Mouse (Mus musculus): ENCODE measurements around the gene Grb2. TPM values are rescaled to one million over a fixed set of nuclear protein-coding genes. Genes with fewer than 3 reads are reported as not detected.
A peak's percentile ranks its signal among the peaks of the same experiment; 100 is the strongest.

Grb2 gene
- total RNA-seq, 2 experiments from 2014 or later: 160 to 186 TPM

DNA sequence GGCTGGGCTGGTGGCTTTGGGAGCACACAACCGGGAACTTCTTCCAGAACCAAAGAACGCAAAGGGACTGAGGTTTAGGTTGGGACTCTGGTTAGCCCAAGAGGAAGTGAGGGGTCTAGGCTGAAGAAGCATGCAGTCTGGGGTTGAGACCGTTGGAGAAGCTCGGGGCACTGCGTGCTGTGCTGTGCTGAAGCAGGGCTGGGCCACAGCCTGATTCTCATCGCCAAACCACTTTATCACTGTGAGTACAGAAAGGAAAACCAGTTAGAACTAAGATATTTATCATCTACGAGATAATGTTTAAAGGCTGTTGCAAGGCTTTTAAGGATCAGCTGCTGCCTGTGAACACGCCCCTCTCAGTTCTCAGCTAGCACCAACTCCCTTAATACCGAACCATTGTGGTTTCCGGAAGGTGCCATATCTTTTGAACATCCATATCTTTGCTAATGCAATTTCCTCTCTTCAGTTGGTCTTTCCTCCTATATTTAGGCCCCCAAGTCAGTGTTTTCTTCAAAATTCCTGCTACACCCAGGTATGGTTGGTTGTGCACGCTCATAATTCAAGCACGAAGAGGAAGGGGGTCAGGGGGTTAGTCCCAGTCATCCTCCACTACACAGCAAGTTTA, 4.4 kb upstream of the Grb2 start:
- DNase-seq (ENCODE audit: low spot score in 2 of 2): no peak

GRCm38 (mm10) chr11:115712268-115712667, 3.9 kb upstream of the Grb2 start:
- DNase-seq (ENCODE audit: low spot score in 2 of 2): no peak

- DNase-seq (ENCODE audit: low spot score in 2 of 2): no peak
These were observed 2.7 kb upstream of the Grb2 start for GRCm38 (mm10) chr11:115711133-115711532.

DNA sequence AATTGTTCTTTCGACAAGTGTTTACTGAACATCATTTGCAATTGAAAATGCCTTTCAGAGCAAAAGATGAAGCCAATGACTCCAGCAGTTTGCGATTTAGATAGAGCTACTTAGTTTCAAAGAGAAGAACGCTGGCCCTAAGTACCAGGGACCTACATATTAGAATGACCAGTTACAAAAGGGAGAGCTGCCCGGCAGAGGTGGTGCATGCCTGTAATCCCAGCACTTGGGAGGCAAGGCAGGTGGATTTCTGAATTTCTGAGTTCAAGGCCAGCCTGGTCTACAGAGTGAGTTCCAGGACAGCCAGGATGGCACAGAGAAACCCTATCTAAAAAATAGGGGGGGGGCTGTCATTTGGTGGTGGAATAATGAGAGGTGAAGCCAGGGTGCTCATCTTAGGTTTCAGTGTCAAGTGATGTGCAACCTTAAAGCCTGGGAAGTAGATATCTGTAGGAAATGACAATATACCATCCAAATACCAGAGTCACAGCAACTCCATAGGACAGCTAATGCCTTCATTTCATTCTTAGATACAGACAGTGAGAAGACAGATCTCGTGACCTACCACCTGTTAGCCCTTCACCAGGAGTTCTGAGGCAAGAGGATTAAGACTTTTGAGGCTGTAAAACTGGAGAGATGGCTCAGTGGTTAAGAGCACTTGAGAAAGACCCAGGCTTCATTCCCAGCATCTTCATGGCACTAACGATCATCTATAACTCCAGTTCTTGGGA, 1.6 kb upstream of the Grb2 start:
- no peak for DNase-seq (ENCODE audit: low spot score in 2 of 2)

DNA sequence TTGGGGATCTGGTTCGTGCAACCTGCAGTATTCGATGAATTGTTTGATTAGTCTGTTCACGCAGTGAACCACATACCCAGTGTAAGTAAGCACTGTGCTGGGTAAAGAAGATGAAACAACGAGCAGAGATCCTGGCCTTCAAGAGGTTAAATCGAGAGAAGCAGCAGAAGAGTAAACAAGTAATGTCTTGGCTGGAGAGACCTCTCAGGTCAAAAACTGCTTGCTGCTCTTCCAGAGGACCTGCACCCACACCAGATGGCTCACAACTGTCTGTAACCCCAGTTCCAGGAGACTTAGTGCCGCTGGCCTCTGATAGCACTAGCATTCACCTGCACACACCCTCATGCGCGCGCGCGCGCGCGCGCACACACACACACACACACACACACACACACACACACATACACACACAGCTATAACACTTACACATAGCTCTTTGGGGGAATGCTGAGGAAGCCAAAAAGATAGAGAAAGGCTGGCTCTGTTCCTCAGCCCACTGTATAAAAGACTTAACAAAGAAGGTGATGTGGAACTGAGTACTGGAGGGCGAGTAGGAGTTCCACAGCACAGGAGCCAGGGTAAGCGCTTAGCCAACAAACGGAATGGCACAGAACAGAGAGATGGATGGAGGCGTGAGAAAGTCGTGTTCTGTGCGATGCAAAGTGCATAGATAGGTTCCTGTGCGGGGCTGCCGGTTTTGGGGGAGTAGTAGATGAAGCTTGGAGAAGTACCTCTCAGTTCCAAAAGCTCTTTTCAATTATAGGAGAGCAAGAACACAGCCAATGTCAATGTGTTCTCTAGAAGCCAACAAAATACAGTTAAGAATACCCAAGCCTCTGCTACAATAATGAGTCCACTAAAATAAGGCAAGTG, 795 bp upstream of the Grb2 start:
- peak; percentile 25 to 42 for DNase-seq (ENCODE audit: low spot score in 2 of 2)

DNA sequence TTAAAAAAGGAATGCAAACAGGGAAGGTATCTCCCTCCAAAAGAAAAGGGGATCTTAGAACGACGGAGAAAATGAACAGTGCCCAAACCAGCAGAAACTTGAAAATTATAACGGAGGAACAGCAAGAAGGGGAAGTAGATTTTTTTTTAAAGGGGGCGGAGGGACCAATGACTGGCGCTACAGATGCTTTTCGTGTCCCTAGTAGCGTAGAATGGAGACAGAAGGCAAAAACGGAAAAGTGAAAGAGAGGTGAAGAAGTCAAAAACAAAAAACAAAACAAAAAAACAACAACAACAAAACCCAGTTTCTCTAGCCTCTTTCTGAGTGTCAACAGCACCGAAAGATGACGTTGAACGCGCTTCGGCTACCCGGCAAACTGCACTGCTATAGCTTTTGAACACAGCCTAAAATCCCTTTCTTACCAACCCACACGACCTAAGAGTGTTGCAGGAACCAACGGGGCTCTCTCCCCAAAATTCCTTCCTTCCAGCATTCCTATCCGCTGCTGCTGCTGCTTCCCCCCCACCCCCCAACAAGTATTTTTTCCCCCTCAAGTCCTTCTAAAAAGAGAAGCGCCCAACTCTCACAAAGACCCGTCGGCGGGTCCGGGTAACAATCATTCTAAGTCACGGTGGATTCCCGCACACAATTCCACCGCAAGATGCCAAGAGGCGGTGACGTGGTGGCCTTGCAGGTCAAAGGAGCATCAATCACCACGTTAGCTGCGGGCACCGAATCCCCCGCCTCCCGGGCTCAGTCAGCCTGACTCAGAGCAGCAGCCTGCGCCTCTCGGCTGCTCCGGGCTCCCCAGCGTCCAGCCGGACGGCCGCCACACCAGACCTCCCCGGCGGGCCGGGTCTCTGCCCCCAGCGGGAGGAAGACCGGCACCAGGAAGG, 836 bp downstream of the Grb2 start:
- DNase-seq (ENCODE audit: low spot score in 2 of 2): peak; percentile 36 to 52

GRCm38 (mm10) chr11:115706584-115706983, 1.8 kb downstream of the Grb2 start:
- no peak for DNase-seq (ENCODE audit: low spot score in 2 of 2)

DNA sequence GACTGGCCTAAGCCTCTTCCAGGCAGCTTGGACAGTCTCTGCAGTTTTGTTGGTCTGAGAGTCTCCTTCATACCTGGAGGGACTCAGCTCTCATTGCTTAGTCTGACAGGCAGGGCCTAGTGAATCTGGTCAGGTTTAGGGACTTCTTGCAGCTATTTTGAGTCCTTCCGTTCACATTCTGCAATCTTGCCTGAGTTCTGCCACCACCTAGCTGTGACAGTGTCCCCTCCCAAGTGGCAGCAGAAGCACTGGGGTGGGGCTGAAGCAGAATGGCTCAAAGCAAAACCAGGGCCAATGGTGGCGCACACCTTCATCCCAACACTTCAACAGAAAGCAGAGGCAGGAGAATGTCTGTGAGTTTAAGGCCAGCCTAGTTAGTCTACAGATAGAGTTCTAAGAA, 2.8 kb downstream of the Grb2 start:
- DNase-seq (ENCODE audit: low spot score in 2 of 2): no peak

DNA sequence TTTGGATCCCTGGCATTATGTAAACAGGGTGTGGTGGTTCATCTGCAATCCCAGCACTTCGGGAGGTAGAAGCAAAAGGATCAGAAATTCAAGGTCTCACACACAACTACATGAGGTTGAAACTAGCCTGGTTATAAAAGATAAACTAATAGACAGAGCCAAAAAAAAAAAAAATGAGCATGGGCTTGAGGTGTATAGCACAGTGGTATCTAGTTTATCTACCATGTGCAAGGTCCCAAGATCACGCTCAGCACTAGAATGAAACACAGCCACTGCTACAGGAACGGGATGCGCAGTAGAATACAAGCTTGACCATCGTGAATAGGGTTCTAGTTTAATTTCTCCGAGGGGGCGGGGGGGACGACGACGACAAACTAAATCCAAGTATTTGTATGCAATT, 3.7 kb downstream of the Grb2 start:
- DNase-seq (ENCODE audit: low spot score in 2 of 2): no peak

DNA sequence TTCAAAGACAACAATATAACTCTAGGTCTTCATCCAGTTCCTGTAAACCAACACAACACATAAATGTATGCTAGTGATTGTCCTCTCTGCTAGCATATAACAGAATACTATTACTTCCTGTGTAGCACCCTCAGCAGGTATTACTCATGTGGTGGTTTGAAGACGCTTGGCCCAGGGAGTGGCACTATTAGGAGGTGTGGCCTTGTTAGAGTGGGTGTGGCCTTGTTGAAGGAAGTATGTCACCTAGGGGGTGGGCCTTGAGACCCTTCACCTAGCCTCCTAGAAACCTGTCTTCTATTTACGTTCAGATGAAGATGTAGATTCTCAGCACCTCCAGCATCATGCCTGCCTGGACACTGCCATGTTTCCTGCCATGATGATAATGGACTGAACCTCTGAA, 4.9 kb downstream of the Grb2 start:
- no peak for DNase-seq (ENCODE audit: low spot score in 2 of 2)

DNA sequence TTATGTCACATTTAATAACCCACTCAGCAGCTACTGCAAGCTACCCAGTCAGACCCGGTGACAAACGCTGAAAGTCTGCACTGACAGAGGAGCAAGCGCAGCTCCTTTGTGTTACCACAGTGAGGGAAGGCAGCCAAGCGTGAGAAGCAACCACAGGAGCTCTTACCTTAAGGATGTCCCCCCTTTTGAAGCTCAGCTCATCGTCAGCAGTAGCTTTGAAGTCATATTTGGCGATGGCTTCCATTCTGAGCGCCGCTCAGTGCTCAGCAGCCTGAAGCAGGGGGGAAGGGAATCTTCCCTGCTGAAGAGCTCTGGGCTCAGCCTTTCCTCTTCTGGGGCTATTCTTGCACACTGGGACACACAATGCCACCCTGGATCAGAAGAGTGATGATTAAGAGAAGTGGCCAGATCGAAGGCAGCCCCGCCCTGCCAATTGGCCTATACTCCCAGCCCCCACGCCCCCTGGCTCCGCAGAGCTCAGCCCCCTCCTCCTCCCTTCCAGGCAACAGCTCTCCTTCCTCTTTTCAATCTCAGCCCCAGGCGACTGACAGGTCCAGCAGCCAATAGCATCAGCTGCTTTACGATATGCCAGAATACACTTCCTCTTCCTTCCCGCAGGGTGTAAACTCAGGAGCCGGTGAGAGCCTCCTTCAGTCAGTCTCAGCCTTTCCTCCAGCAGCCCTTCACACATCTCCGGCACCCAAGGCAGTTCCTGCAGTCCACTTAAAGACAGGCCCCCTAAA, 9.2 kb downstream of the Grb2 start:
- peak; percentile 91 to 95 for DNase-seq (ENCODE audit: low spot score in 2 of 2)

- no peak for DNase-seq (ENCODE audit: low spot score in 2 of 2)
These were observed 10.7 kb downstream of the Grb2 start for GRCm38 (mm10) chr11:115697722-115698121.

DNA sequence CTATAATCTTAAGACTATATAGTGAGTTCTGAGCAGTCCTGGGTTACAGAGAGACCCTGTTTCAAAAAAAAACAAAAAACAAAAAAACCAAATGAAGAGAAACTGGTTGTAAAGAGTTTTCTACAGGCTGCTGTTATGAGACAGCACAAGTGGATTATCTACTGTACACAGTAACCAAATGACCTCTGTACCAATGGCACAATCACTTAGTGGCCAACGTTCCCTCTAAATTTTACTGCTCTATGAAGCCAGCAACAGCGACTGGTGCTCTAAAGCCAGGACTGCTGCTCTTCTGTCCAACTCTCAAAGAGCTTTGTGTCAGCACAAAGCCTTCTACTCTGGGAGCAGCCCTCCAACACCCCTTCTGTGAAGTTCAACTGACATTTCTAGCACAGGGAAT, 11.3 kb downstream of the Grb2 start:
- no peak for DNase-seq (ENCODE audit: low spot score in 2 of 2)

- DNase-seq (ENCODE audit: low spot score in 2 of 2): no peak
These were observed 11.9 kb downstream of the Grb2 start for GRCm38 (mm10) chr11:115696471-115696870.

DNA sequence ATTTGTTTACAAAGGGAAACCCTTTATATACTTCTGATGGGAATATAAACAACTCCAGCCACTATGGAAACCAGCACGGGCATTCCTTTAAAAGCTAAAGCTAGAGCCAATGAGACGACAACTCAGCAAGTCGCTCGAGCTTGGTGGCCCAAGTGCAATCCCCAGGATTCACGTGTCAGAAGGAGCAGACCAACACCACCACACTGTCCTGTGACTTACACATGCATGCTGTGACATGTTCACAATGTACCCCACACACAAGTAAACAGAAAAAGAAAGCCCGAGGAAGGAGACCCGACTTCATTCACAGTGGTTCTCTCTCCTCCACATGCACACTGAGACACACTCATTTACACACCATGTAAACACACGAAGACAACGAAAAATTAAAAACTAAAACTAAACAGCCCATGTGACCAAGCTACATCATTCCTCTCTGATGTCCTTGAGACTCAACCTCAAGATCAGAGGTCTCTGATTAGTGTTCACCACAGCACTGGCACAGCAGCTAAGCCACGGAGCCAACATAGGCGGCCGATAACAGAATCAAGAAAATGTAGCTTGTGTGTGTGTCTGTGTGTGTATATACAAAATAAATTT, 14.3 kb downstream of the Grb2 start:
- DNase-seq (ENCODE audit: low spot score in 2 of 2): no peak

DNA sequence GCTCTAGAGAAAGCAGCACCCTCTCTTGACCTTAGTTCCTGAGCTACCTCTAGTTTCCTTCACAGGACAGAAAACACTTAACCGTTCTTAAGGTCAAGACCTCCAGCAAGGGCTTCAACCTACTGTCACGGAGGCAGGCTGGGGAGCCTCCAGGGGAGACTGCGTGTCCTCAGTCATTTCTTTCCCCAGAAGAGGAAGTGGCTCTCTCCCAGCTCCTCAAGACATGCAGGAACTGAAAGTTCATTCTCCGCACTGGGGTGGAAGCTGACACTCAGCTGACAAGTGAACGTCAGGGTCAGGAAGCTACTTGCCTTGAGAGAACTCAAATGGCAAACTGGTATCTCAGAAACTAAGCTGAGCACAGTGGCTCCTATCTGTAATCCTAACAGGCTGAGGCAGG, 15.6 kb downstream of the Grb2 start:
- no peak for DNase-seq (ENCODE audit: low spot score in 2 of 2)

GRCm38 (mm10) chr11:115691976-115692375, 16.4 kb downstream of the Grb2 start:
- no peak for DNase-seq (ENCODE audit: low spot score in 2 of 2)

DNA sequence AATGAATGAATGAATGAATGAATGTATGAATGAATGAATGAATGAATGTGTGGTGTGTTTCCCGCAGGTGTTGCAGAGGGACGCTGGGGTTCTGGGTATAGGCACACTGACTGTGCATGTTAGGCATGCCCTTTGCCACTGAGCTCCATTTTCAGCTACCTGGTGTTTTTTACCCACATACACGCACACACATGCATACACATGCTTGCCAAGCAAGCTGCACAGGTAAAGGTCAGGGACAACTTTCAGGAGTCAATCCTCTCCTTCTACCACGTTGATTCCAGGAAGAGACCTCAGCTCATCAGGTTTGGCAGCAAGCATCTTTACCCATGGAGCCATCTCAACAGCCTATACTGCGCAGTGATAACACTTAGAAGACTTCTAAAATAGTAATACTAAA, 16.9 kb downstream of the Grb2 start:
- DNase-seq (ENCODE audit: low spot score in 2 of 2): no peak

DNA sequence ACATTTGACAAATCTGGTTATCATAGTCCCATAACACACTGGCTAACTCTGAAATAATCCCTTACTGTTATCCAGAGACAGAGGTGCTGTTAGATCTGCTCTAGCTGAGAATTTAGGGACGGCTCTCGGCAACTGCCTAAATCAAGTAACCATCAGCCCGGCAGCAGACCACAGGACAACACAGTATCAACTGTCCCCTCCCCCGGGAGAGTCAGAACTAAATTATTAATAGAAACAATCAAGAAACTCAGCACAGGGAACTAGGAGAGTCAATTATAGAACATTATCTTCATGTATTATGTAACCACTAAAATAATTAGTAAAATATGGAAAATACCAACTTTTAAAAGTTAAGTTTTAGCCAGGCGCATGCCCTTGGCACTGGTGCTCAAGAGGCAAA, 17.4 kb downstream of the Grb2 start:
- DNase-seq (ENCODE audit: low spot score in 2 of 2): no peak

DNA sequence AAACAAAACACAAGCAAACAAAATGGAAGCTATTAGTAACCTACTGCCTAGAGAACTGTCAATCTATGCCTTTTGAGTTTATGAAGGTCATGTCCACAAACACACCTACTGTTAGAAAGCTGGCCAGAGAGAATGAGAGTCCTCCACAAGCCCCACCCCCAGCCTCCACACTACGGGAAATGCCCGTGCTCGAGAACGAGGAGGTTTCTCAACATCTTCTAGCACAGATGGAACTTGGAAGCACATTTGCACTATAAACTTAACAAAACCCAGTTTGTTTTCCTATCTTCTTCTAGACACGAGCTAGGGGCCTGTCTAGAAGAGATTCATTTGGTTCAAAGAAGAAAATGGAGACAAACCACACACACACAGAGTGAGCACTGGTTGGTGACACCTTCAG, 18.0 kb downstream of the Grb2 start:
- no peak for DNase-seq (ENCODE audit: low spot score in 2 of 2)

Data from layer of hippocampus, postnatal 10 days (tissue).